Mouse (Mus musculus): Measurements from ENCODE around the gene Mageb16. TPM values are rescaled to one million over a fixed set of nuclear protein-coding genes. Genes with fewer than 3 reads are reported as not detected.

Mageb16 gene
- total RNA-seq (2017) = not detected in 3 replicates

GRCm38 (mm10) chrX:79671411-79671810, at the start of gene Mageb16:
TSS of gene Mageb16 (minus strand) at chrX:79671435.
- no peak for ATAC-seq (replicated peaks; ENCODE audit: insufficient number of reproducible peaks, low FRiP score, low TSS enrichment, poor library complexity, severe bottlenecking)

- ATAC-seq (replicated peaks; ENCODE audit: insufficient number of reproducible peaks, low FRiP score, low TSS enrichment, poor library complexity, severe bottlenecking) = no peak
These were observed 20.1 kb downstream of the Mageb16 start for GRCm38 (mm10) chrX:79651091-79651490.

- no peak for ATAC-seq (replicated peaks; ENCODE audit: insufficient number of reproducible peaks, low FRiP score, low TSS enrichment, poor library complexity, severe bottlenecking)
These were observed 35.8 kb downstream of the Mageb16 start for GRCm38 (mm10) chrX:79635396-79635795.

- no peak for ATAC-seq (replicated peaks; ENCODE audit: insufficient number of reproducible peaks, low FRiP score, low TSS enrichment, poor library complexity, severe bottlenecking)
These were observed 64.8 kb downstream of the Mageb16 start for GRCm38 (mm10) chrX:79606462-79606861.

Other genes starting within 250 kb of the Mageb16 start
- not detected in 3 replicates for gene Gm7173, start 154.2 kb downstream of the Mageb16 start, total RNA-seq (2017)